In the genomic region with DNA sequence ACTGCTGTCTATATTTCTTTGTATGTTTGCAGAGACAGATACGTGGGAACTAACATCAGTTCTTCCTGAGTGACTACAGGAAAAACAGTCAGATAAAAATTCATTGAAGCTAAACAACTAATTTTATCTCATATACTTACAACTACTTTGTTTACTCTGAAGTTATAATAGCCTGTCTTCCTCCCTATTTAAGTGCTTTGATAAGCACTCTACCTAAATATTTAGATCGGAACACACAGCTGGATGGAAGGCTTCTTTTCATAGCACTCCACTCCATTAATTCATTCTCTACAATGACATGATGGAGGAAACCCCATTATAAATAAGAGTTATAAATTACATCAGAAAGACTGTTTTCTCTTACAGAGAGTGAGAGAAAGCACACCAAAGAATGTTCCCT, we compare ENCODE assay signal across 35 mouse cellular contexts.
"Had no signal": no experiment of that assay in that cellular context is flagged by ENCODE, and none has a peak within 500 bp of the region (broad histone marks: within the 10 kb centered on the region; RNA-seq: fewer than 3 reads in every experiment).

No protein-coding gene starts in this region.

- H3K4me2 ChIP-seq: heart, embryonic 11.5 days; heart, embryonic 12.5 days; heart, embryonic 13.5 days; heart, embryonic 15.5 days; hindbrain, embryonic 12.5 days; hindbrain, embryonic 13.5 days; hindbrain, embryonic 14.5 days; hindbrain, embryonic 15.5 days; intestine, embryonic 15.5 days; kidney, embryonic 15.5 days had no signal

- H3K27me3 ChIP-seq: heart, embryonic 12.5 days; heart, embryonic 13.5 days; heart, embryonic 15.5 days; hindbrain, embryonic 12.5 days; hindbrain, embryonic 13.5 days; hindbrain, embryonic 15.5 days; intestine, embryonic 15.5 days; kidney, embryonic 15.5 days had no signal

- H3K9ac ChIP-seq: heart, embryonic 12.5 days; heart, embryonic 13.5 days; heart, embryonic 15.5 days; hindbrain, embryonic 12.5 days; hindbrain, embryonic 13.5 days; hindbrain, embryonic 14.5 days; hindbrain, embryonic 15.5 days; intestine, embryonic 15.5 days; kidney, embryonic 15.5 days had no signal

- H3K4me3 ChIP-seq: heart, adult 2 months; heart, embryonic 10.5 days; heart, embryonic 12.5 days; heart, embryonic 13.5 days; heart, embryonic 15.5 days; hindbrain, embryonic 10.5 days; hindbrain, embryonic 12.5 days; hindbrain, embryonic 13.5 days; hindbrain, embryonic 15.5 days; intestine, embryonic 15.5 days; kidney, embryonic 15.5 days; layer of hippocampus, adult 2 months had no signal

- DNase-seq: heart, adult 2 months; heart, postnatal 10 days; heart, postnatal 14 days; heart, postnatal 36 days; heart, postnatal 4 days; kidney, adult 11 months; kidney, adult 18-20 months; kidney, adult 2 months; kidney, adult 8-10 months; kidney, adult 9 months; kidney, postnatal 10 days; kidney, postnatal 14 days; kidney, postnatal 25 days; kidney, postnatal 36 days; kidney, postnatal 4 days; layer of hippocampus, adult 9-11 months had no signal

- H3K9me3 ChIP-seq: heart, embryonic 10.5 days; heart, embryonic 12.5 days; heart, embryonic 13.5 days; heart, embryonic 15.5 days; hindbrain, embryonic 10.5 days; hindbrain, embryonic 12.5 days; hindbrain, embryonic 13.5 days; hindbrain, embryonic 15.5 days; intestine, embryonic 15.5 days; kidney, embryonic 15.5 days had no signal

- ATAC-seq: hindbrain, embryonic 16.5 days; hindbrain, postnatal 0 days; inflammation-experienced regulatory T-cells, adult 6 months; intestine, embryonic 15.5 days; intestine, embryonic 16.5 days; intestine, postnatal 0 days had no signal

- H3K27ac ChIP-seq: heart, adult 2 months; heart, embryonic 10.5 days; heart, embryonic 13.5 days; heart, embryonic 15.5 days; hindbrain, embryonic 10.5 days; hindbrain, embryonic 12.5 days; hindbrain, embryonic 13.5 days; hindbrain, embryonic 14.5 days; hindbrain, embryonic 15.5 days; hindbrain, postnatal 0 days; intestine, embryonic 15.5 days; kidney, embryonic 15.5 days; kidney, postnatal 0 days; layer of hippocampus, adult 2 months had no signal

- H3K36me3 ChIP-seq: heart, embryonic 10.5 days; heart, embryonic 12.5 days; heart, embryonic 13.5 days; heart, embryonic 15.5 days; hindbrain, embryonic 10.5 days; hindbrain, embryonic 12.5 days; hindbrain, embryonic 13.5 days; hindbrain, embryonic 15.5 days; intestine, embryonic 15.5 days; kidney, embryonic 15.5 days had no signal

- H3K4me1 ChIP-seq: heart, embryonic 10.5 days; heart, embryonic 12.5 days; heart, embryonic 13.5 days; heart, embryonic 15.5 days; hindbrain, embryonic 10.5 days; hindbrain, embryonic 12.5 days; hindbrain, embryonic 13.5 days; hindbrain, embryonic 15.5 days; intestine, embryonic 15.5 days; kidney, embryonic 15.5 days had no signal
